Mouse (Mus musculus) ES-E14 (cell line): ENCODE measurements around the gene Fam168a.

Experiments
- CHD2 ChIP-seq: IDR thresholded peaks from 2 replicates; pipeline ENCODE4 v1.6.1; 2014; ENCODE audit warnings: mild to moderate bottlenecking, low read depth, low read length, inconsistent platforms
- MAFK ChIP-seq: IDR thresholded peaks from 2 replicates; pipeline ENCODE4 v1.6.1; 2014; ENCODE audit warnings: mild to moderate bottlenecking, low read depth, low read length, inconsistent platforms; ENCODE audit not compliant: insufficient read depth
- ZC3H11A ChIP-seq: IDR thresholded peaks from 2 replicates; pipeline ENCODE4 v1.6.1; 2012; ENCODE audit warnings: low read depth, mild to moderate bottlenecking, inconsistent platforms, low read length, borderline replicate concordance

GRCm38 (mm10) chr7:100670646-100671045, 35.8 kb upstream of the Fam168a start:
- TF ChIP-seq CHD2 (no peak), ZC3H11A (no peak), MAFK (no peak)
